Mouse (Mus musculus): ENCODE data around the gene Smo.
A peak's percentile ranks its signal among the peaks of the same experiment; 100 is the strongest.

Smo gene

DNA sequence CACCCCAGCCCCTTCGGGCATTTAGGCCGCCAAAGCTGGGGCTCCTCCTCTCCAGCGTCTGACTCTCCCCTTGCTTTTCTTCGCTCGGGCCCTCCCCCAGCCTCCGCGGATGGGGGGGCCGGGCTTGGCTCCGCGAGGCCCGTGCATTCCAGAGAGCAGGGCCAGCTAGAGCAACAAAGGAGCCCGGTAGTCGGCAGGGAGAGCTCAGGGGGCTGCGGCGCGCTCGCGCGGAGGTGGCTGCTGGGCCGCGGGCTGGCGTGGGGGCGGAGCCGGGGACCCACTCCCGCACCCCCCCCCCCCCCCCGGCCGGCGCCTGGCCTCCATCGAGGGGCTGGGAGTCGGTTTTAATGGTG, at the start of gene Smo:
Gene Smo, plus strand, starts transcription at position 168 of the 353 bp plus-strand sequence.
- peak; percentile 74 for ATAC-seq (ENCODE audit: low TSS enrichment)

- peak; percentile 76 for ATAC-seq (ENCODE audit: low TSS enrichment)
These were observed 49.4 kb upstream of the Smo start for GRCm38 (mm10) chr6:29685952-29686351.

GRCm38 (mm10) chr6:29689458-29689857, 45.8 kb upstream of the Smo start:
- peak; percentile 60; the same call in 1 of the 2 replicates for ATAC-seq (ENCODE audit: low TSS enrichment)

- ATAC-seq (ENCODE audit: low TSS enrichment) = peak; percentile 97
These were observed 41.4 kb upstream of the Smo start, which contains the start of gene Tspan33 for GRCm38 (mm10) chr6:29693953-29694352. Gene Tspan33 (plus strand): TSS chr6:29694222.

- peak; percentile 6; the same call in 1 of the 2 replicates for ATAC-seq (ENCODE audit: low TSS enrichment)
These were observed 40.7 kb upstream of the Smo start for GRCm38 (mm10) chr6:29694375-29695289.

DNA sequence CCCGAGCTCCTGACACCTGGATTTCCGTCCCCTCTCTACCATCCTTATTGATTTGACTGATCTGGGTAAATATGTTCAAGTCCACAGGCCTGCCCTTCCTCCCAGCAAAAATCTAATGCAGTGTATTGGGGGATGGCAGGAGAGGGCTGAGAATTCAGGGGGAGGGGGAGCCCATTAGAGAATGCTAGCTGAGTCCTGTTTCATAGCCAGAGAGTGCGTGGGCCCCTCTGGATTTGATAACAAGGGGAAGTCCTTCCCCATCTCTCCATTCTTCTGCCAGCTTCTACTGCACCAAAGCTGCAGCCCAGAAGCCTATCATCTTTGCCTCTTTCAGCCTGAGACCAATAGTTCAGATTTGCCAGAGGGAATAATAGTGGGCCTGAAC, 40.0 kb upstream of the Smo start:
- ATAC-seq (ENCODE audit: low TSS enrichment) = no peak

- no peak for ATAC-seq (ENCODE audit: low TSS enrichment)
These were observed 39.3 kb upstream of the Smo start for GRCm38 (mm10) chr6:29695975-29696374.

GRCm38 (mm10) chr6:29697139-29697538, 38.2 kb upstream of the Smo start:
- ATAC-seq (ENCODE audit: low TSS enrichment) = no peak

DNA sequence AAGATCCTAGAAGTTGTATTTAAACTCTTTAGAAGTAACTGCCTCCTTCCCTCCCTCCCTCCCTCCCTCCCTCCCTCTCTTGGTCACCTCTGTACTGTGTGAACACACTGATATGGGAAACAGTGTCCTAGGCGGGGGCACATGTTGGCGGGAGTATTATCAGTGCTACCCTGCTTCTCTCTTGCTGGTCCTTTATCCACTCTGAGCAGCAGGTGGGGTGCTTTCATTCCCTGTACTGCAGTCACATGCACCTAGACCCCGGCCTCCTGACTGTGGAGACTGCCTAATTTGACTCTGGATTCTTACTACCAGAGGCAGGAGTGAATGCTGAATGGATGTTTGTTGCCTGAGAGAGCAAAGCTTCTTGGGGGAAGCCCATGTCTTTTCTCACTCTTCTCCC, 37.8 kb upstream of the Smo start:
- no peak for ATAC-seq (ENCODE audit: low TSS enrichment)

GRCm38 (mm10) chr6:29699085-29699745, 36.1 kb upstream of the Smo start:
- ATAC-seq (ENCODE audit: low TSS enrichment) = no peak

DNA sequence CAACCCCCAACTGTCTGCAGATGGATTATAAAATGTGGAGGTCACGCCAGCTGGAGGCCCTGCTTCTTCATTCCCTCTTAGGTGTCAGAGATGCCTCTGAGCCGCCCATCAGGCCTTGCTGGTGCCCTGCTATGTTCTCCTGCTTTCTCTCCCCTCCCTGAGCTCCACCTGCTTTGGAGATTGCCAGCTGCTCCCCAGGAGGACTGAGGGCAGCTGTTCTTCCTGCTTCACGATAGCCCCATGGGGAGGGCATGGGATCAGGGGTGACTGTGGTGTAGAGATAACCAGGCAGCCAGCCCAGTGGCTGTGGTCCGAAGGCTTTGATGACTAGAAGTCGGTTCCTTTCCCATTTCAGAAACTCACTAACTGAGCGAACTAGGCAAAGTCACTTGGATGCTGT, 34.3 kb upstream of the Smo start:
- ATAC-seq (ENCODE audit: low TSS enrichment) = no peak

- ATAC-seq (ENCODE audit: low TSS enrichment) = no peak
These were observed 33.2 kb upstream of the Smo start for GRCm38 (mm10) chr6:29702126-29702525.

DNA sequence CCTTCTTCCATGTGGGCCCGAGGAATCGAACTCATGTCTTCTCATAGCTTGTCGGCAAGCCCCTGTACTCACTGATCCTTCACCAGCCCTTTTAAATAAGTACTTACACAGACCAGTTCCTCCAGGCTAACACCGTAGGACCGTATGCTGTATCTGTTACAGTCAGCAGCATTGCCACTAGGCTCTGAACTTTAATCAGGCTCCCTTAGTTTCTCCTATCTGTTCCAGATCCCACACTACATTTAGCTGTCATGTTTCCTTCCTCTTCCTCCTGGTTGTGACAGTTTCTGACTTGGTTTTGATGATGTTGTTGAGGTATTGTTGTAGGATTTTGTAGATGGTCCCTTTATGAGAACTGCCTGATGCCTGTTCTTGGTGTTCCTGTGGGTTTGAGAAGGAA, 31.2 kb upstream of the Smo start:
- no peak for ATAC-seq (ENCODE audit: low TSS enrichment)

- no peak for ATAC-seq (ENCODE audit: low TSS enrichment)
These were observed 27.4 kb upstream of the Smo start for GRCm38 (mm10) chr6:29707902-29708301.

GRCm38 (mm10) chr6:29711318-29711717, 24.0 kb upstream of the Smo start:
- ATAC-seq (ENCODE audit: low TSS enrichment) = no peak

- peak; percentile 63; the same call in 1 of the 2 replicates for ATAC-seq (ENCODE audit: low TSS enrichment)
These were observed 23.2 kb upstream of the Smo start for GRCm38 (mm10) chr6:29712011-29712584.

- ATAC-seq (ENCODE audit: low TSS enrichment) = 0 out of 2 replicates have a peak, but pooled peaks have one; percentile 14
These were observed 18.5 kb upstream of the Smo start for GRCm38 (mm10) chr6:29716624-29717365.

GRCm38 (mm10) chr6:29717541-29717940, 17.8 kb upstream of the Smo start:
- ATAC-seq (ENCODE audit: low TSS enrichment) = peak; percentile 42

DNA sequence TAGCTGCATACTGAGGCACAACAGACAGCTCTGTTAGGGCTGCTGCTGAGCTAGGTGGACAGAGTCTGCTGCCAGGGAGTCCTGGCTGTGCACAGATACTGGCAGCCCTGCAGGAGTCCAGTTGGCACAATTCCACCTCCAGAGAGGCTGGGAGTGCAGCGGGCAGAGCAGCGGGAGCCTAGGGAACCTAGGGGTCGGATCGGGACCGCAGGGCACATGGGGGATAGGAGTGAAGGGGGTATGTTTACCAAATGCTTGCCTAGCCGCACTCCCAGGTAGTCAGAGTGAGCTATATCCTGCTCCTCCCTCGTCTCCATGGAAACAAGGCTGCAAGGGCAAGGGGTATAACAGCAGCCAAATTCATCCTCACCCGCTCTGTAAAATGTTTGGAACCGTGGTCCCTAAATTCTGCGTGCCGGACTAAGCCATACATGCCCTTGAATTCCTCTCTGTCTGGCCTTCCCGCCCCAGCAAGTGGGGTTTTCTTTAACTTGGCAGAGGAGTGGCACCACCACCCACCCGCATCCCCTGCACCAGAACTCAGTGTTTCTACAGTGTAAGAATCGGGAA, 17.3 kb upstream of the Smo start:
- ATAC-seq (ENCODE audit: low TSS enrichment) = peak; percentile 55; the same call in 1 of the 2 replicates

DNA sequence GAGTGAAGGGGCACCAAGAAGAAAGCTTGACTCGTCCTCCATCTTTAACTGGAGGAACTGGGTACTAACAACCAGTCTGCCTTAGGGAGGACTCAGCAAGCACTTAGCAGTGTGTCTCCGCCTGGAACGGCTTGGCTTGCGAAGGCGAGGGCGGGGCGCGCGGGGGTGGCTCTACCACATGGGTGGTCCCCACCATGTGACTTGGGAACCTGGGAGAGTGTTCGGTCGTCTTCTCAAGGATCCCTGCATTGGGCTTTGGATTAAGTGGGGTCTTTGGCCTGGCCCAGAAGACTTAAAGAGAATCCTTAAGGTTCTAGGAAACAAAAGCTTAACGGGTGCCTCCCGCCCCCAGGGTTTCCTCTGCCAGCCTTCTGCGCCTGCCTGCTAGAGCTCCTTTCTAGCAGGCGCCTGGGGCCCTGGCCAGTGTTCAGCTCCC, 16.4 kb upstream of the Smo start:
- ATAC-seq (ENCODE audit: low TSS enrichment) = peak; percentile 80

DNA sequence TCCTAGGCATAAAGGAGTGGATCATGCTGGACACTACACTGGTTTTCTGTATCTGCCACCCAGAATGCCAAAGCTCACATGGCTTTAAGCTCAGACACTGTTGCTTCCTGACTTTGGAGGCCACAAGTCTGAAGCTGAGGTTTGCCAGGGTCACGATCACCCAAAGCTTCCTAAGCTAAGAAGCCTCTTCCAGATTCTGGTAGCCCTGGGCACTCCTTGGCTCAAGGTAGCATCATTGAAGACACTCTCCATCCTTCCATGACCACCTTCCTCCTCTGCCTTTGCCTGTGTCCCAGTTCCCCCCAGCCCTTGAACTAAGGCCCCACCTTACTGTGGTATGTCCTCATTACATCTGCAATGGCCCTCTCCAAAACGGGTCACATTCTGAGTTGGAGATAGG, 13.4 kb upstream of the Smo start:
- no peak for ATAC-seq (ENCODE audit: low TSS enrichment)
